Mouse (Mus musculus): ENCODE results near the gene Spata2.

GRCm38 (mm10) chr2:167514641-167515040 is 22.0 kb upstream of the Spata2 start:
- TF ChIP-seq POLR2AphosphoS2 (IDR thresholded peaks at IDR 0.05; ENCODE audit: insufficient read length, low read depth), result no peak
- no peak for TF ChIP-seq SRF (IDR thresholded peaks at IDR 0.05; ENCODE audit: control insufficient read depth, insufficient read length, low read depth)
- no peak for TF ChIP-seq MAX (IDR thresholded peaks at IDR 0.05; ENCODE audit: low read depth)
- TF ChIP-seq POLR2A (IDR thresholded peaks at IDR 0.05; ENCODE audit: insufficient read length, low read depth), result no peak
- no peak for TF ChIP-seq MYOG (IDR thresholded peaks at IDR 0.05; ENCODE audit: control insufficient read depth in 1 of 3, insufficient read depth in 1 of 3, insufficient read length in 2 of 3, low read depth in 2 of 3)
- TF ChIP-seq E2F4 (IDR thresholded peaks at IDR 0.05; ENCODE audit: insufficient read depth), result no peak
